Mouse (Mus musculus) liver, adult 2 months (tissue): ENCODE measurements around the gene Myo7a. TPM values are rescaled to one million over a fixed set of nuclear protein-coding genes. Genes with fewer than 3 reads are reported as not detected.

ENCODE experiments used
- DNase-seq: peaks from one replicate; pipeline ENCODE4 v3.0.0-alpha.2; 2011; ENCODE audit warnings: low read depth, low spot score; ENCODE audit errors: extremely low read depth
- H3K27ac ChIP-seq: fragments of 200-500 bp; replicated peaks from 2 replicates; pipeline ENCODE4 v1.5.1; 2012; ENCODE audit warnings: low read depth, mild to moderate bottlenecking, control low read depth, inconsistent platforms, low read length; ENCODE audit not compliant: insufficient read depth
- H3K27me3 ChIP-seq: fragments of 200-500 bp; 2 replicates; pipeline ENCODE4 v1.6.1; 2012; ENCODE audit warnings: mild to moderate bottlenecking, moderate library complexity, low read length, inconsistent platforms; ENCODE audit not compliant: control insufficient read depth, insufficient read depth
- H3K36me3 ChIP-seq: fragments of 200-500 bp; 2 replicates; pipeline ENCODE4 v1.6.1; 2012; ENCODE audit warnings: low read length, inconsistent platforms; ENCODE audit not compliant: control insufficient read depth, insufficient read depth
- H3K4me1 ChIP-seq: fragments of 200-500 bp; 2 replicates; pipeline ENCODE4 v1.6.1; 2011; ENCODE audit warnings: low read length; ENCODE audit not compliant: control insufficient read depth, insufficient read depth
- H3K4me3 ChIP-seq: fragments of 200-500 bp; 2 replicates; pipeline ENCODE4 v1.5.1; 2011; ENCODE audit warnings: low read depth, mild to moderate bottlenecking, control low read depth, low read length, moderate library complexity; ENCODE audit not compliant: insufficient read depth
- H3K79me2 ChIP-seq: fragments of 200-500 bp; 2 replicates; pipeline ENCODE4 v1.6.1; 2012; ENCODE audit warnings: inconsistent platforms, mild to moderate bottlenecking, low read length, moderate library complexity; ENCODE audit not compliant: control insufficient read depth, insufficient read depth
- H3K9ac ChIP-seq: fragments of 200-500 bp; 2 replicates; pipeline ENCODE4 v1.6.1; 2012; ENCODE audit warnings: low read depth, mild to moderate bottlenecking, control low read depth, inconsistent platforms, low read length
- CTCF ChIP-seq: fragments of 200-500 bp; IDR thresholded peaks from 2 replicates; pipeline ENCODE4 v1.5.1; 2011; ENCODE audit warnings: low read depth, low read length, control low read depth
- POLR2A ChIP-seq: fragments of 200-500 bp; IDR thresholded peaks from 2 replicates; pipeline ENCODE4 v1.6.1; 2011; ENCODE audit warnings: low read length, control low read depth; ENCODE audit not compliant: insufficient read depth; ENCODE audit errors: extremely low read depth
- WGBS: fragments of 180-500 bp; shearing (Covaris S2); methylation state at CpG from one replicate; pipeline ENCODE4 v1.1.7; 2018; 5-methylcytosine and 5-hydroxymethylcytosine counted together
- polyA plus RNA-seq: library from polyadenylated mRNA; depleted of rRNA; stranded (reverse); fragments of >200 nt; gene quantifications from 2 replicates; pipeline ENCODE4 v1.2.3, GENCODE M21; 2012
- total RNA-seq: library from RNA; depleted of rRNA; stranded (reverse); fragments of >200 nt; gene quantifications from 2 replicates; pipeline ENCODE4 v1.2.3, GENCODE M21; 2014

Myo7a gene
- total and polyA plus RNA-seq, 2 experiments: 7.0 to 11.0 TPM

DNA sequence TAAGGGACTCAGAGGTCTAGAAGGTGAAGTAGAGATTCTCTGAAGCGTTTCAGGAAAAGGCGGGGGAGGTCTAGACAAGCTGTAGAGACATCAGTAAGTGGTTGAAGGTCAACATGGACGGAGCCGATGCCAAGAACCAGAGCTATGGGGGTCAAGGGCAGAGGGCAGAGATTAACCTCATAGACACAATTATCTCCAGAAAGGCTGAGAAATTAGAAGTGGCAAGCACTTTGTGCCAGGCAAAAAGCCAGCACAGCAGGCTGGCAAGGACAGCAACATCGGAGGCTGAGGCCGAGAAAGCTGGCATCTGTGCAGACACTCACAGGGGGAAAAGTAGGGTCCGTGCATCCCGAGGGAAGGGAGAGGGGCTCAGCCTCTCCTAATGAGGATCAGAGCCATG is 28.4 kb upstream of the Myo7a start:
- TF ChIP-seq POLR2A (no peak), CTCF (no peak)
- Histone ChIP-seq H3K9ac (no peak overlapping the region), H3K27me3 (no peaks in the 10 kb centered on the region), H3K4me1 (peaks cover 5% of the 10 kb centered on the region; the same call in 1 of the 2 replicates), H3K36me3 (no peaks in the 10 kb centered on the region), H3K27ac (no peak overlapping the region), H3K4me3 (no peak overlapping the region), H3K79me2 (no peaks in the 10 kb centered on the region)
- peak; percentile 69 for DNase-seq
- 12% methylated on average over 8 of the region's 8 CpGs for WGBS

DNA sequence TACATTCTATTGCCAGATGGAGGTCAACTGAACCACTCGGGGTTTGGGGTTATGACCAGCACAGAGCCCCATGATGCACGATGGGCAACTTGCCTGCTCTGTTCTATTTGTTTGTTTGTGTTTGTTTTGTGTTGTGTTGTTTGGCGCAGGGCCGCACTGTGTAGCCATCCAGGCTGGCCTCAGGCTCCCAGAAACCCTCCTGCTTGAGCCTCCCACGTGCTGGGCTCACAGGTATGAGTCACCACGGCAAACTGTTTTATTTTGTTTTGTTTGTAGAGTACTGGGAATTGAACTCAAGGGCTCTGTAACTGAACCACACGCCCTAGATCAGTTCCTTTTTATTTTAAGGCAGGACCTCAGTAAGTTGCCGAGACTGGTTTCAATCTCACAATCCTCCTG is 27.1 kb upstream of the Myo7a start:
- H3K27me3 ChIP-seq: no peaks in the 10 kb centered on the region
- no peak overlapping the region for H3K27ac ChIP-seq
- H3K36me3 ChIP-seq: no peaks in the 10 kb centered on the region
- no peak overlapping the region for H3K4me3 ChIP-seq
- no peak overlapping the region for H3K9ac ChIP-seq
- TF ChIP-seq CTCF (no peak), POLR2A (no peak)
- peaks cover 14% of the 10 kb centered on the region for H3K4me1 ChIP-seq
- WGBS: 34% methylated on average over 8 of the region's 8 CpGs
- no peaks in the 10 kb centered on the region for H3K79me2 ChIP-seq
- peak; percentile 84 for DNase-seq

DNA sequence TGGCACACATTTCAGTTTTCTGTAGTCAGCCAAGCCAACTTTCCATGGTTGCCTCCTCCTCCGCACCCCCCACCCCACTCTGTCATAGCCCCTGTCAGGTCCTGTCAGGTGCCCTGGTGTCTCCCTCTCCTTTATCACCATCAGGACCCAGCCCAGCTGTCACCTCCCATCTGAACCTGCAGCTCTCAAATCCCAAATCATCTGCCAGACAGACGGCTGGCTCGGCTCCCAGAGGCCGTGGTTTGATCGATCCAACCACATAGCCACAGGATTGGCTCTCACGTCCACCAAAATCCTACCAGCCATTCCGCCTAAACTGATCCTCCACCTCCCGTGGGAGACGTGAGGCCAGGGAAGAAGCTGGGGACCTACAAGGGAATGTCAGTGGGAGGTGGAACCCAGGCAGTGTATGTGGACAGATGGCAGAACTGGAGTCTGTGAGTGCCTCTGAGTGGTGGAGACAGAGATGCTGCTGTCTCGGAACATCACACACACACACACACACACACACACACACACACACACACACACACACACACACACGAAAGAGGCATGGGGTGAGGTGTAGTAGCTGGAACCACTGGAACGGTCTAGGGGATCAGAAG is 26.6 kb upstream of the Myo7a start:
- 40% methylated on average over 12 of the region's 12 CpGs for WGBS
- TF ChIP-seq CTCF (no peak), POLR2A (no peak)
- Histone ChIP-seq H3K4me3 (no peak overlapping the region), H3K79me2 (no peaks in the 10 kb centered on the region), H3K9ac (no peak overlapping the region), H3K4me1 (peaks cover 15% of the 10 kb centered on the region), H3K27ac (no peak overlapping the region), H3K36me3 (no peaks in the 10 kb centered on the region), H3K27me3 (no peaks in the 10 kb centered on the region)
- DNase-seq: peak; percentile 83

DNA sequence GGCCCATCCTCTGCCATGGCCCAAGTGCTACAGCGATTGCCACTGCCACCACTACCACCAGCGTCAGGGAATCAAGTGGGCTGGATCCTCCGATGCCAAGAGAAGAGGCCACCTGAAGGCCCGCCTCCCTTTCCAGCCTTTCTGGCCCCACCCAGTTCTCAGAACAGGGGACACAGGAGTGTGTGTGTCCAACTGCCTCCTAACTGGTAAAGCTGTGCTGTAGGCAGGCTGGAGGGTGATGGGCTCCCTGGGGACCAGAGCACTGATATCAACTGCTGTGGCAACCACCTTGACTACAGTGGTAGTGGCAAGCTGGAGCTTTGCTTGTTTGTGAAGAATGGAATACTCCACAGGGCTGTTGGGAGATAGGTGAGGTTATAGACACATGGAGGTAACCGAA is 26.1 kb upstream of the Myo7a start, which contains the start of gene Omp:
TSS of gene Omp (minus strand) at position 101 of the 400 bp plus-strand sequence.
- H3K27ac ChIP-seq: no peak within 1 kb of the TSS
- no peak for DNase-seq
- no peak within 1 kb of the TSS for H3K9ac ChIP-seq
- H3K4me3 ChIP-seq: no peak within 1 kb of the TSS
- WGBS: 87% methylated on average over 5 of the region's 5 CpGs
- no peaks in the 10 kb centered on the region for H3K36me3 ChIP-seq
- H3K79me2 ChIP-seq: no peaks in the 10 kb centered on the region
- no peaks in the 10 kb centered on the region for H3K27me3 ChIP-seq
- TF ChIP-seq CTCF: no peak
- no peak for TF ChIP-seq POLR2A
- peaks cover 15% of the 10 kb centered on the region for H3K4me1 ChIP-seq

DNA sequence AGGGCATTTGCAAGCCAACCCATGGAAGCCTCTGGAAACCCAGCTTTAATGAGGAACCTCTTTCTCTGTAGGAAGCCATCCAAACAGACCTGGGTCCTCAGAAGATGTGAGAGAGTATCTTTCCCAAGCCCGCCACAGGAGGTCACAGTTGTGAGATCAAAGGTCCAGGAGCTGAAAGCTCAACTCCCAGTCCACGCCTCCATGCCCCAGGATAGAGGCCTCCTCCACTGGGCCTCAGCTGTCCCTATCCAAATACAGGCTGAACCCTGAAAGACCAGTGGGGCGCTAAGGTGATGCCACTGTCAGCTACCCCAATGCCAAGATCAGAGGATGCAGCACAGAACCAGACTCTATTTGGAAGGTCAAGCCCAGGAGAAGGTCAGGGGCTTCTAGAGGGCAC is 23.3 kb upstream of the Myo7a start:
- H3K9ac ChIP-seq: no peak overlapping the region
- no peaks in the 10 kb centered on the region for H3K27me3 ChIP-seq
- H3K4me3 ChIP-seq: no peak overlapping the region
- TF ChIP-seq CTCF (no peak), POLR2A (no peak)
- DNase-seq: peak; percentile 60
- H3K27ac ChIP-seq: no peak overlapping the region
- no peaks in the 10 kb centered on the region for H3K79me2 ChIP-seq
- no peaks in the 10 kb centered on the region for H3K36me3 ChIP-seq
- WGBS: 40% methylated on average over 3 of the region's 3 CpGs
- H3K4me1 ChIP-seq: peaks cover 15% of the 10 kb centered on the region

DNA sequence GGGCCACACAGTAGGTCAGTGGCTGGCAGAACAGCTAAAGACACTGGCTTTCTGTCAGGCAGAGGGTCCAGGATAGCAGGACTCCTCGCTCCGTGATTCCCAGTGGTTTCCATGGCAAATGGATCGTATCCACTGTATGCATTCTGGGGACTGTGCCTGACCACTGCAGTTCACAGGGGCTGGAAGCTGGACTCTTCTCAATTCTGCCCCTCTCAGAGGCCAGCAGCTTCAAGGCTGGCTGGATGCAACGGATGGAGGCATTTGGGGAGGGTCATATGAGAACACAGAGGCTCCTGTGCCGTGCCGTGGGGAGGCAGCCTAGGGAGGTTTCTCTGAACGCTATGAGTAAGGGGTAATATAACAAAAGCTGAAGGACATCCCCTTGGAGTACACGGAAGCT is 22.9 kb upstream of the Myo7a start:
- no peak for DNase-seq
- Histone ChIP-seq H3K27me3 (no peaks in the 10 kb centered on the region), H3K36me3 (no peaks in the 10 kb centered on the region), H3K27ac (no peak overlapping the region), H3K4me1 (peaks cover 15% of the 10 kb centered on the region), H3K79me2 (no peaks in the 10 kb centered on the region), H3K4me3 (no peak overlapping the region), H3K9ac (no peak overlapping the region)
- no peak for TF ChIP-seq POLR2A
- no peak for TF ChIP-seq CTCF
- 89% methylated on average over 8 of the region's 8 CpGs for whole genome bisulfite sequencing
